ENCODE assay signal across 27 mouse cellular contexts in the genomic region with DNA sequence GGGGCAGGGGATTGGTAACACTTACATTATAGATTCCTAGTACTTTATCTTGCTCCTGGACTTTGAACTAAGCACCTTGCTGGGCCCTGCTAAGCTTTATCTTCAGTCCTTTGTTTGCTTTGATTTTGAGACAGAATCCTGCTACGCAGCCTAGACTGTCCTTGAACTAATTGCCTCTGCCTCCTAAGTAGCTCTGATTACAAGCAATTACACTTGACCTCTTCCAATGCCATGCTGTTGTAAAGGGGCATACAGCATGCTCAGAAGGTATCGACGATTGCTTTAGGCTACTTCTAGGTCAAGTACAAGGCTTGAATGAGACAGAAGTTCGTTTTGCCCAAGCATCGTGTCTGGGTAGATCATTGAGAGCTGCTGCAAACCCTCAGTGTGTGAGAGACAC. TPM values are rescaled to one million over a fixed set of nuclear protein-coding genes. Genes with fewer than 3 reads are reported as not detected.
DNase-seq lines count a peak whose midpoint lies in the region; ATAC-seq and TF ChIP-seq lines count a peak whose summit lies in the region.
"Had no signal": no experiment of that assay in that cellular context is flagged by ENCODE, and none has a peak within 500 bp of the region (broad histone marks: within the 10 kb centered on the region; RNA-seq: fewer than 3 reads in every experiment).

No protein-coding gene starts in this region.

- H3K9me3 ChIP-seq in ES-Bruce4 (replicated peaks; ENCODE audit: control insufficient read depth, insufficient read depth, low read length, poor library complexity, severe bottlenecking): no peaks in the 10 kb centered on the region
- no peaks in the 10 kb centered on the region for H3K9me3 ChIP-seq in stomach, embryonic 15.5 days
- H3K9me3 ChIP-seq: forebrain, embryonic 10.5 days; heart, embryonic 15.5 days; hindbrain, embryonic 15.5 days; liver, embryonic 13.5 days; lung, embryonic 15.5 days; midbrain, embryonic 10.5 days had no signal

- H3K4me1 ChIP-seq in ES-Bruce4 (ENCODE audit: control insufficient read depth, insufficient read depth, low read length): peaks cover 1% of the 10 kb centered on the region
- H3K4me1 ChIP-seq in brown adipose tissue, adult 24 weeks (ENCODE audit: control insufficient read depth, insufficient read depth, insufficient read length, low read length): peaks cover 7% of the 10 kb centered on the region; the same call in 1 of the 2 replicates
- peaks cover 5% of the 10 kb centered on the region; the same call in 1 of the 2 replicates for H3K4me1 ChIP-seq in stomach, embryonic 15.5 days

- H3K27me3 ChIP-seq in ES-Bruce4 (ENCODE audit: control insufficient read depth, insufficient read depth, low read length, poor library complexity, severe bottlenecking): no peaks in the 10 kb centered on the region
- no peaks in the 10 kb centered on the region for H3K27me3 ChIP-seq in stomach, embryonic 15.5 days (replicated peaks)
- H3K27me3 ChIP-seq: heart, embryonic 15.5 days; hindbrain, embryonic 15.5 days; liver, embryonic 13.5 days; lung, embryonic 15.5 days had no signal

- no peak for TF ChIP-seq POLR2A in ES-Bruce4 (IDR thresholded peaks at IDR 0.05; ENCODE audit: insufficient read depth, low read length)

- H3K9ac ChIP-seq in ES-Bruce4 (ENCODE audit: low read depth, poor library complexity, severe bottlenecking): no peak overlapping the region
- no peak overlapping the region for H3K9ac ChIP-seq in stomach, embryonic 15.5 days
- H3K9ac ChIP-seq: forebrain, postnatal 0 days; heart, embryonic 15.5 days; hindbrain, embryonic 15.5 days; liver, embryonic 13.5 days; lung, embryonic 15.5 days had no signal

- no peak; the same call in 1 of the 2 replicates for ATAC-seq in stomach, embryonic 15.5 days (ENCODE audit: insufficient read depth, low FRiP score, low read depth)
- ATAC-seq in CD4-positive, CD25-positive, alpha-beta regulatory T cell, adult 4 months: no peak
- ATAC-seq: forebrain, postnatal 0 days had no signal

- TF ChIP-seq CTCF in ES-Bruce4 (IDR thresholded peaks at IDR 0.05; ENCODE audit: low read depth, low read length): no peak

- peak overlapping the region; percentile 13; the same call in 1 of the 2 replicates for H3K27ac ChIP-seq in ES-Bruce4 (ENCODE audit: insufficient read depth, low read length)
- H3K27ac ChIP-seq in brown adipose tissue, adult 24 weeks (replicated peaks; ENCODE audit: low read depth, low read length): peak overlapping the region; percentile 20
- H3K27ac ChIP-seq in stomach, embryonic 15.5 days: peak overlapping the region; percentile 21; the same call in 1 of the 2 replicates
- H3K27ac ChIP-seq: forebrain, embryonic 10.5 days; heart, embryonic 15.5 days; hindbrain, embryonic 15.5 days; liver, embryonic 13.5 days; macrophage; midbrain, embryonic 10.5 days had no signal

- no peak overlapping the region for H3K4me2 ChIP-seq in stomach, embryonic 15.5 days
- H3K4me2 ChIP-seq: heart, embryonic 15.5 days; hindbrain, embryonic 15.5 days; liver, embryonic 13.5 days had no signal

- H3K4me3 ChIP-seq in ES-Bruce4 (ENCODE audit: low read depth, low read length): no peak overlapping the region
- H3K4me3 ChIP-seq in brown adipose tissue, adult 24 weeks (ENCODE audit: insufficient read depth, low read depth, low read length): no peak overlapping the region
- no peak overlapping the region for H3K4me3 ChIP-seq in stomach, embryonic 15.5 days (replicated peaks)
- H3K4me3 ChIP-seq: forebrain, embryonic 10.5 days; gastrocnemius, adult 2 months; heart, embryonic 15.5 days; hindbrain, embryonic 15.5 days; liver, embryonic 13.5 days; lung, embryonic 15.5 days had no signal

- DNase-seq in embryo, embryonic 10 days (ENCODE audit: low spot score): peak; percentile 17
- DNase-seq in embryo, embryonic 9.5 days (ENCODE audit: extremely low spot score): no peak
- DNase-seq in gastrocnemius, adult 8-10 months (ENCODE audit: low spot score in 2 of 2): no peak
- DNase-seq: cerebellum, adult 18-20 months; cerebellum, postnatal 25 days; forebrain, postnatal 0 days; gastrocnemius, adult 2 months; heart, postnatal 4 days; kidney, postnatal 36 days; liver, embryonic 13.5 days; thymus, postnatal 14 days had no signal

- no peak for TF ChIP-seq EP300 in ES-Bruce4 (IDR thresholded peaks at IDR 0.05; ENCODE audit: insufficient read depth, low read depth, low read length)

- H3K36me3 ChIP-seq in ES-Bruce4 (ENCODE audit: control insufficient read depth, insufficient read depth, low read length, poor library complexity, severe bottlenecking): no peaks in the 10 kb centered on the region
- H3K36me3 ChIP-seq in stomach, embryonic 15.5 days: no peaks in the 10 kb centered on the region
- H3K36me3 ChIP-seq: forebrain, embryonic 10.5 days; heart, embryonic 15.5 days; hindbrain, embryonic 15.5 days; liver, embryonic 13.5 days; lung, embryonic 15.5 days; midbrain, embryonic 10.5 days had no signal

- 60% methylated on average over 5 of the region's 5 CpGs for WGBS in stomach, embryonic 15.5 days

RNA-seq across cellular contexts. Expression of a gene that starts 1.4 kb away (rescaled TPM):
- 17.9 and 18.0 TPM in 2 replicates for polyA plus RNA-seq in ES-Bruce4 (2011; ENCODE audit: insufficient read depth, insufficient read length, low read depth, missing spikeins)
- 1,269 and 2,124 TPM in 2 replicates for polyA plus RNA-seq in brown adipose tissue, adult 24 weeks (2012; ENCODE audit: insufficient read depth, insufficient read length, missing spikeins)
- polyA plus RNA-seq in stomach, embryonic 15.5 days (2015; fragmentation: Nextera tagmentation; extraction: Ambion mirVana): 64.8 and 74.3 TPM in 2 replicates
- total RNA-seq in gastrocnemius, adult 8-10 months (2022): 100 to 1,000 TPM in 2 of 4 experiments, 10 to 100 TPM in 2; 94.8 to 118 (median 103) TPM
- polyA plus RNA-seq in CD4-positive, CD25-positive, alpha-beta regulatory T cell, adult 4 months (2017; shearing (Covaris generic)): 1 to 10 TPM; 4.1 to 4.5 TPM

RNA-seq across cellular contexts. Expression of a gene that starts 45.9 kb away (rescaled TPM):
- polyA plus RNA-seq in ES-Bruce4 (2011; ENCODE audit: insufficient read depth, insufficient read length, low read depth, missing spikeins): 10.1 and 15.9 TPM in 2 replicates
- polyA plus RNA-seq in brown adipose tissue, adult 24 weeks (2012; ENCODE audit: insufficient read depth, insufficient read length, missing spikeins): 13.5 and 43.7 TPM in 2 replicates
- polyA plus RNA-seq in stomach, embryonic 15.5 days (2015; fragmentation: Nextera tagmentation; extraction: Ambion mirVana): 0.26 and 0.28 TPM in 2 replicates
- not detected for total RNA-seq in gastrocnemius, adult 8-10 months (2022)
- polyA plus RNA-seq in CD4-positive, CD25-positive, alpha-beta regulatory T cell, adult 4 months (2017; shearing (Covaris generic)): not detected
- total RNA-seq: CH12.LX; gastrocnemius, adult 2 months; heart, adult 8-10 months; heart, postnatal 4 days had no signal
- polyA plus RNA-seq: limb, embryonic 11.5 days; macrophage; neural tube, embryonic 11.5 days; spleen, adult 2 months; stomach, embryonic 14.5 days had no signal

Comparison
In these comparisons a context has a peak if more than half of its experiments do, and no peak if none do; other contexts are left out.
1. RNA of a gene that starts 1.4 kb away (polyA plus RNA-seq): 1,269 to 2,124 TPM in brown adipose tissue, adult 24 weeks; 64.8 to 74.3 TPM in stomach, embryonic 15.5 days, 17.9 to 18.0 TPM in ES-Bruce4 and 4.1 to 4.5 TPM in CD4-positive, CD25-positive, alpha-beta regulatory T cell, adult 4 months; every median in the first group is over 10 times any median in the second.
2. Peak in every context shown above with its lines, with median percentiles within 50 percentile points of each other: H3K27ac ChIP-seq.